Mouse (Mus musculus) gastrocnemius, postnatal 36 days (tissue): Measurements from ENCODE around the gene Cotl1. TPM values are rescaled to one million over a fixed set of nuclear protein-coding genes. Genes with fewer than 3 reads are reported as not detected.
"Not testable (repeated sequence)": the region's sequence is repeated elsewhere in the genome, so short reads cannot be mapped to it uniquely, and the experiment has no call there.

ENCODE experiments used
- DNase-seq, 2 experiments: peaks; one replicate each; pipeline ENCODE4 v3.0.0; 2022
- intact Hi-C: fragments of 180-260 bp; cut with DNase I; formaldehyde crosslinking; loops from one replicate; pipeline ENCODE4 v1.15.1; 2025
- long read RNA-seq, 2 experiments: library from polyadenylated mRNA; stranded (forward); transcript quantifications; one replicate each; pipeline ENCODE4 v2.0.0; 2021
- total RNA-seq, 2 experiments: library from RNA; stranded (reverse); gene quantifications; 2 replicates each; pipeline ENCODE4 v1.2.3; 2021

The Cotl1 gene
- total RNA-seq: 1 to 10 TPM; 4.8 to 6.6 TPM
- long read RNA-seq, experiment 1, partial matches to known transcripts: 0 of 5 reads
- long read RNA-seq, experiment 1, other reads (novel, unspliced or antisense): 2 of 5 reads
- long read RNA-seq, experiment 2, partial matches to known transcripts: 0 of 3 reads
- long read RNA-seq, experiment 2, other reads (novel, unspliced or antisense): 3 of 3 reads

DNA sequence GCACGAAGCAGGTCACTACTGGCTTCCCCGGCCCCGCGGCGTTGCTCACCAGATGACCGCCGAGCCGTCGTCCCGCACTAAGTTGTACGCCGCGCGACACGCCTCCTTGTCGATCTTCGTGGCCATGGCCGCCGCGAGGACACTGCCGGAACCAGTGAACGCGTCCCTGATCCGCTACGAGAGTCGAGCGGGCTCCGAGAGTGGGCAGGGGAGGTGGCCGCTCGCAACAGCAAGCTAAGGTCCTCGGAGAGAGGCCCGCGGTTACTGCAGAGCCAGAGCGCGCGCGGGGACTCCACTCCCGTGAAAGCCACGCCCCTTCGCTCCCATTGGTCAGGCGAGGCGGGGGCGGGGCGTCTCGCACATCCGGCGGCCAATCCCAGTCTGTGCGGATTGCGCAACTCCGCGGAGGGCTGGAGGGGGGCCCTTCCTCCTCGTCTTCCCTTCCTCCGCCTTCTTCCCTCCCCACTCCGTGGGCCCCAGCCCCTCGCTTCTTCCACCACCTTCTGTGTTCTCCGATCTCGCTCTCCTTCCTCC is at the start of gene Cotl1:
Gene Cotl1 (minus strand): TSS at position 270 of the 534 bp plus-strand sequence.
- peak; percentile 96 to 97 for DNase-seq
- intact Hi-C loops: loop anchor here (1.0 to 5.0 kb wide), 3 partner anchors 57 to 158 kb away; no protein-coding TSS in a partner anchor

DNA sequence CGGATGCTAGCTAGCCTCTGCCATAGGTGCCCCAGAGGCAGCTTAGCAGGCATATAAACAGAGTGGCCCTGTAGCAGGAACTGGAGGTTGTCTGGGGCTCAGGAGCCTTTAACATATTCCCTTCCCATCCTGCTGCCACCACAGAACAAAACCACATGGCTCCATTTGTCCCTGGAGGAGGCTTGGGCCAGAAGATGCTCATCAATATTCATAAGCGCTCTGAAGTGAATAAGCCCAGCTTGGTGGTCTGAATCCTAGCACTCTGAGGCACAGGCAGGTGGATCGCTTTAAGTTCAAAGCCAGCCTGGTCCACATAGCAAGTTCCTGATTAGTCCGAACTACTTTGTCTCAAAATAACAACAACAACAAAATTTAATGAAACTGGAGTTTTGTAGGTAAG is 47.7 kb upstream of the Cotl1 start:
- no peak for DNase-seq
- intact Hi-C loops: no loop called here

DNA sequence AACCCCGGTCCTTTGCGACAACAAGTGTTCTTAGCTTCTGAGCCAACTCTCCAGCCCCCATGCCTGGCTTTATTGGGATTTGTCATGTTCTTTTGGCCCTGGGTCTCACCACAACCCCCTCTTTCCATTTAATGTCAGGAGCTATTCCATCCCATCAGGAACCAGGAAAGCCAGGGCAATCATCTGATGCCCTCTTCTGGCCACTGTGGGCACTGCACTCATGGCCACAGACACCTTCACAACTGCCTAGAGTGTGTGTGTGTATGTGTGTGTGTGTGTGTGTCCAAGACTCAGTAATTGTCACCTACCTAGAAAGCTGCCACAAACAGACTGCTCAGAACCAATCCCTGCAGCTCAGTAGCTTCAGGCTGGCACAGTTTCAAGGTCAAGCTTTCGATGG is 46.8 kb upstream of the Cotl1 start:
- DNase-seq: peak; percentile 16 to 42
- intact Hi-C loops: no loop called here

- intact Hi-C loops: no loop called here
- peak in 1 of 2 experiments; percentile 28 for DNase-seq
Measured at GRCm38 (mm10) chr8:119885612-119886011, 45.3 kb upstream of the Cotl1 start.

- intact Hi-C loops: no loop called here
- no peak for DNase-seq
Measured at GRCm38 (mm10) chr8:119883281-119883680, 42.9 kb upstream of the Cotl1 start.

GRCm38 (mm10) chr8:119881917-119882316 is 41.6 kb upstream of the Cotl1 start:
- intact Hi-C loops: no loop called here

GRCm38 (mm10) chr8:119881301-119881700 is 41.0 kb upstream of the Cotl1 start:
- intact Hi-C loops: no loop called here
- DNase-seq: no peak

More at GRCm38 (mm10) chr8:119881917-119882316, 41.6 kb upstream of the Cotl1 start:
- no peak for DNase-seq

- intact Hi-C loops: no loop called here
- DNase-seq: no peak
Measured at GRCm38 (mm10) chr8:119873181-119873580, 32.8 kb upstream of the Cotl1 start.

DNA sequence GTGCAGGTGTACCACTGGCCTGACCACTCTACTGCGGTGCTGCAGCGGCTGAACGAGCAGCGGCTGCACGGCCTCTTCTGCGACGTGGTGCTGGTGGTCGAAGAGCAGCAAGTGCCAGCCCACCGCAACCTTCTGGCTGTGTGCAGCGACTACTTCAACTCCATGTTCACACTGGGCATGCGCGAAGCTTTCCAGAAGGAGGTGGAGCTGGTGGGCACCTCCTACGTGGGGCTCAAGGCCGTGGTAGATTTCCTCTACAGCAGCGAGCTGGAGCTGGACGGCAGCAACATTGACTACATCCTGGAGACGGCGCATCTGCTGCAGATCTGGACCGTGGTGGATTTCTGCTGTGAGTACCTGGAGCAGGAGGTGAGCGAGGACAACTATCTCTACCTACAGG is 29.3 kb upstream of the Cotl1 start:
- intact Hi-C loops: no loop called here
- DNase-seq: no peak

- intact Hi-C loops: no loop called here
- no peak for DNase-seq
Measured at GRCm38 (mm10) chr8:119862749-119863148, 22.4 kb upstream of the Cotl1 start.

- intact Hi-C loops: no loop called here
Measured at GRCm38 (mm10) chr8:119862390-119862734, 22.0 kb upstream of the Cotl1 start.

DNA sequence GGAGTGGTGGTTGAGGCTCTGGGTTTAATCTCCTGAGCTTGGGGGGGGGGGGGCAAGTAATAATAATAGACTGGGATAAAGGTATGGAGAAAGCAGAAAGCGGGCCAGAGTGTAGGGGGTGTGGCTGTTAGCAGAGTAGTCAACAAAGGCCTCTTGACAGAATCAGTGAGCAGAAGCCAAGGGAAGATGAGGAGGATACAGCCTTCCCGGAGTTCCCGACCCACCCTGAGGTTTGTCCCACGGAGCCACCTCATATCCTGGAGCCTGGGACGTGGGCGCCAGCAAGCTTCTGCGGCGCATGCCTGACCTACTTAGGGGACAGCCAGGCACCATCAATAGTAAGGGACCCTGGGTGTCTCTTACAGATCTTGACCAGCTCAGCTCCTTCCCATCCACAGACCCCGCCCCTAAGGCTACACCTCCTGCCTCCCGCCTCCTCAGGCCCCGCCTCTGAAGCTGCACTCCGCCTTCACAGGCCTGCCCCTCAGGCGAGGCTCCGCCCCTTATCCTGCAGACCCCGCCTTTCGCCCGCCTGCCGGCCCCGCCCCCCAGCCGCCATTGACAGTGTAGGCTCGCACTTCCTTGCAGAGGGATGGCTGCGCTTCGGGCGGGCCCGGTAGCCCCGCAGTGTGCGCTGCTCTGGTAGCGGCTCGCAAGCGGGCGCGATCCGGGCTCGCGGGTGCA is 21.5 kb upstream of the Cotl1 start, which contains the start of gene Klhl36:
Gene Klhl36 (plus strand): TSS at position 561 of the 684 bp plus-strand sequence.
- peak; percentile 96 to 98 for DNase-seq
- intact Hi-C loops: no loop called here

More at GRCm38 (mm10) chr8:119862390-119862734, 22.0 kb upstream of the Cotl1 start:
- no peak for DNase-seq

- DNase-seq: no peak
- intact Hi-C loops: no loop called here
Measured at GRCm38 (mm10) chr8:119857767-119858166, 17.4 kb upstream of the Cotl1 start.

- intact Hi-C loops: no loop called here
- DNase-seq: peak; percentile 26 to 33
Measured at GRCm38 (mm10) chr8:119855656-119856055, 15.3 kb upstream of the Cotl1 start.

DNA sequence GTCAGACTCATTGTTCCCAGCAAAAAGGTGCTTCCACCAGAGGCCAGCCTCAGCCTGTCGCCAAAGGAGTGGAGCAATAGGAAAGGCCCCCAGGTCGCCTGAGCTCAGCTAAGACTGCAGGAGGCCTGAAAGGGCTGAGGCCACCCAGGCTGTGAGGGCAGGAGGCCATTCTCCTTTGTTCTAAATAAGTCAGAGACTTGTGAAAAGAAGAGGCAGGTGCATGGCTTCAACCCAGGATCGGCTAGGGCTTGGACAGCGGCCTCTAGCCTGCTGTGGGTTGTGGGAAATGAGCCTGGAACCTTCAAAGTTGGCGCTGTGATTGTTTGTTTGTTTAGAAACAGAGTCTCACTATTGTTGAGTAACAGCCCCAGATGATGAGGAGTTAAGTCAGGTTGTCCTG is 13.7 kb upstream of the Cotl1 start:
- DNase-seq: no peak
- intact Hi-C loops: no loop called here

DNA sequence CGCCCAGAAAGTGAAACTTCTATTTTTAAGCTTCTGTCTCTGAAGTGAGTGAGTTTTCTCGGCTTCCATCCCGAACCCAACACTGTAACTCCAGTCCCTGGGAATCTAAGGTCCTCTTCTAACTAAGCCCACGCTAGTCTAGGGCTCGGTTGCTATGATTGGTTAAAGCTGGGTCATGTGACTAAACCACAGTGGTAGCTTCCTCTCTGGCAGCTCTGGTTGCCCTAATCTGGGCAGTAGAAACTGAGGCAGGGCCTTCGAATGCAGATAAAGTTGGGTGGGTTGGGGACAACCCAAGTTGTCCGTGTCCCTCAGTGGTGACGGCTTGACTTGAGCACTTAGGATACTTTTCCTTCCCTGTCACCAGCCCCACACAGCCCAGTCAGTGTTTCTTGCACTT is 13.2 kb upstream of the Cotl1 start:
- intact Hi-C loops: no loop called here
- no peak for DNase-seq

- intact Hi-C loops: no loop called here
- DNase-seq: no peak
Measured at GRCm38 (mm10) chr8:119847232-119847922, 7.0 kb upstream of the Cotl1 start.

DNA sequence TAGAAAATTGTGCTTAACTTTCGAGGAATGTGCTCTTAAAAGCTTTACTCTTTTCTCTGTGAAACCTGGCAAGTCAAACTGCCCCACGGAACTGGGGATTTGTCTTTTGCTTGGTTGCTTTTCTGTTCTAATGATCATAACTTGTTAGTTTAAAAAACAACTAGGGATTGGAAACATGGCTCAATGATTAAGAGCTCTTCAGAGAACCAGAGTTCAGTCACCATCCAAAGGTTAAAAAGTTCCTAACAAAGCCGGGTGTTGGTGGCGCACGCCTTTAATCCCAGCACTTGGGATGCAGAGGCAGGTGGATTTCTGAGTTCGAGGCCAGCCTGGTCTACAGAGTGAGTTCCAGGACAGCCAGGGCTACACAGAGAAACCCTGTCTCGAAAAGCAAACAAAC is 5.4 kb upstream of the Cotl1 start:
- DNase-seq, intact Hi-C loops: not testable (repeated sequence)

GRCm38 (mm10) chr8:119844577-119844976 is 4.2 kb upstream of the Cotl1 start:
- intact Hi-C loops: loop anchor here (1.0 to 5.0 kb wide), 3 partner anchors 63 to 162 kb away; no protein-coding TSS in a partner anchor
- no peak for DNase-seq

DNA sequence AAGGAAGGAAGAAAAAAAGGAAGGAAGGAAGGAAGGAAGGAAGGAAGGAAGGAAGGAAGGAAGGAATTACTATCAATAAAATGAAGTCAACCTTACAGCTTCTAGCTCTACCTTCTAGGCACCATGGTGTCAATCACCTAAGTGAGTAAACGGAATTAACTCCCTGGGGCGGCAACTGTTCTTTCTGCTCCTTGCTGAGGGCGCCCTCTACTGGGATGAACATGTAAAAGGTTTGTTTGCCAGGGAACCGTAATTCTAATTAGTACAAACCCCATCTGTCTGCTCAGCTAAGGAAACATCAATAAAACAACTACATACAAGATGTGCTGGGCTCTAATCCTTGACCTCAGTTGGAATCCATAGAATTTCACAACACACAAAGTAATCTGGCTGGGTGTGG is 3.1 kb upstream of the Cotl1 start:
- peak in 1 of 2 experiments; percentile 68 for DNase-seq

DNA sequence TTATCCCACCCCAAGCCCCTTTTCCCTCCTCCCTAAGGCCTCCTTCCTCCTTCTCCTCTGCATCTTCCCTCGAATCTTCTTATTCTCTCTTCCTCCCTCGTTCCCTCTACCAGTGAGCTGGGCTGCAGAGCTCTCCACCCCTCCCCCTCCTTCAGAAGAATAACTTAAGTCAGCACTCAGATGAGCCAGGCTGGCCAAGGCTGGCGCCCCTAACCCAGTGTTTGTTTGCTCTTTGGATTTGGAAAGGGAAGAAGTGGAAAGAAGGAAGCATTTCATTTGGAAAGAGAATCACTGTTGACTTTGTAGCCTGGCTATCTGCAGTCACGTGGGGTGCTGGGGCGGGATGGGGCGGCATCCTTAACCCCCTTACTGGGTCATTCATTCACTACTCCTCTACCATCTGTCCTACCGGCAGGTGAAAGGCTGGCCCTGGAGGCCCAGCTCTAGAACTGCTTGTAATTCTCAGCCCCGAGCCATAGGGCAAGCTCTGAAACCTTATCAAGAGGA is 614 bp upstream of the Cotl1 start:
- intact Hi-C loops: loop anchor here (1.0 to 5.0 kb wide), 3 partner anchors 58 to 159 kb away; no protein-coding TSS in a partner anchor
- DNase-seq: no peak

More for the DNA sequence above, 3.1 kb upstream of the Cotl1 start:
- intact Hi-C loops: loop anchor here (5.0 kb wide), 2 partner anchors 146 to 161 kb away; no protein-coding TSS in a partner anchor
